Mouse (Mus musculus): ENCODE data around the gene 1700001J03Rik. TPM values are rescaled to one million over a fixed set of nuclear protein-coding genes. Genes with fewer than 3 reads are reported as not detected.

The 1700001J03Rik gene
- polyA plus RNA-seq (2021; fragmentation: Nextera tagmentation): not detected in 2 replicates
- long read RNA-seq, experiment 1: 0 reads
- long read RNA-seq, experiment 2: 0 reads

DNA sequence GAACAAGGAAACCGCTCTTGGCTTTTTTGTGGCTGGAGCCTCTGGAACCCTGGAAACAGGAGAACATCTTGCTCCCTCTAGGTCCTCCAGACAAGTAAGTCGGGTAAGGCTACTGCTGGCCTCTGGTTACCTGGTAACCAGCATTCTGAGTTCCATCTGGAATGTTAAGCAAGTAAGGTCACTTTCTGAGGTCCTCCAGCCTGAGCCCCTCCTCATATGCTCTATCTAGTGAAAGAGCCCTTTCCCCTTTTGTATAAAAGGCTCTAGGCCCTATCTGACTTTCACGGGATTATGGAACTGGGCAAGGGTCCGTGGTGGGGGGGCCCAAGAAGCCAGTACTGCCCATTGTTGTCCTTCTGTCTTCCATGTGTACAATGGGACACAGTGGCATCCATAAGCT is at the start of gene 1700001J03Rik:
TSS of gene 1700001J03Rik (minus strand) at position 101 of the 400 bp plus-strand sequence.

DNA sequence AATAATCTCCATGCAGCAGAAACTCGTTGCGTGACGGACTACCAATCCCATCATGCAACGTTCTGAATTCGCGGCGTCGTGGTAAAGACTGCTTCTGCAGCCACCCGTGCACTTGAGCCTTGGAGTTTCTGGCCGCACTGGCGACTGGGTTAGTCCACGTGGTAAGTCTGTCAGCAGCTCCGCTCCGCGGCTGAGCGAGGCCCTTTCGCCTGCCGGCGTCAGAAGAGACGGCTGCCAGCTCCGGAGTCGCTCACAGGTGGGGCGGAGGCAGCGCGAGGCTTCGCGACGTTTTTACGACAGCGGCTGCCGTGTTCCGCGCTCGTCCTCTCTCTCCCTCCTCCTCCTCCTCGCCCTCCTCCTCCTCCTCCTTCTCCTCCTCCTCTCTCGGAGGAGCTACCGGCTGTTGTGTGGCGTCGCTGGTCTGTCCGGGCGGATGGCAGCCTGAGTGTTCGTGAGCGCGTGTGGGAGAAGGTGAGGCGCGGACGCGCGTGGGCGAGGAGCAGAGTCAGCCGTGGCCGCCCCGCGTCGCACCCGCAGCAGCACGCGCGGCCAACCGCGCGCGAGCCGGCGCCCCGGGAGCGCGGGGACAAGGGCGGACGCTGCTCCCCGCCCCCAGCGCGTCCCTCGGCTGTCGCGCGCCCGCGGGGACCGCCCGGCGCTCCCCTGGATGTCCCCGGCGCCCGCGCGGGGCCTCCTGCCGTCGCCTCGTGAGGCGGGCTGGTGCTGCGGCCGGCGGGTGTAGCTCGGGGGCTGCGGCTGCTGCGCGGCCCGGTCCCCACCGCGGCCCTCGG is 46.0 kb upstream of the 1700001J03Rik start, which contains the start of gene Cdk8:
TSS of gene Cdk8 (plus strand) at position 367 of the 791 bp plus-strand sequence.

DNA sequence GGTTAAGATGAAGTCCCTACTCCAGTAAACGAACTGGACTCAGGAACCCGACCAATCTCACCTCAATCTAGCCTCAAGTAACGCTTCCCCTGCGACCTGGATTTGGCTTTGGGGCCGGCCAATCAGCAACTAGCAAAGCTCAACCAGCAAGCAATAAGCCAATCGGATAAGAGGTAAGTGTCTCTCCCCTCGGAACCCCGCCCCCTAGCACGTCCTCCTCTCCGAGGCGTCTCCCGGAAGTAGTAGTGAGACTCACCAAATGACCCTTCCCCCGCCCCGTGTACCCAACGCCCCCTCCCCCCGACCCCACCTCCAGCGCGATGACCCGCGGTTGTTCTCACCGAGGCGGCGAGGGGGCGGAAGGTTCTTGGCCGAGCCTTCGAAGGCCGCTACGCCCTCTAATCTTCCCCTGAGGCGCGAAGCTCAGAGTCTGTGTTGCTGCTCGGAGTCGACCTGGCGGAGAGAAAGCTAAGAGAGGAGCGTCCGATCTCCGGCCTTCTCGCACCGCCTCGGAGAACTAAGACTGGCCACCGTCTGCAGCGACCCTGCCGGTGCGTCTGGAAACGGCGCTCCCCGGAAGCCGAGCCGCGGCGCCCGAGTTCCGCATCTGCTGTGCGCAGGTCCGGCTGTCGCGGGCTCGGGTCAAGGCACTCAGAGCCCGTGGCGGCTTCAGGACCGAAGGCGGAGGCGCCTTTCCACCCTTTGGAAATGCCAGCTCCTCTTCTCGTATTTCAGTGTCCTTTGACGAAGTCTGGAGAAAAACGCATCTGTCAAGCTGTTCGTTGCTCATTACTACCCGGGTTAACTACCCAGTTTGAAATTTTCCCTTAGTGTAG is 36.0 kb upstream of the 1700001J03Rik start, which contains the start of gene Rnf6:
TSS of gene Rnf6 (minus strand) at position 677 of the 836 bp plus-strand sequence.

DNA sequence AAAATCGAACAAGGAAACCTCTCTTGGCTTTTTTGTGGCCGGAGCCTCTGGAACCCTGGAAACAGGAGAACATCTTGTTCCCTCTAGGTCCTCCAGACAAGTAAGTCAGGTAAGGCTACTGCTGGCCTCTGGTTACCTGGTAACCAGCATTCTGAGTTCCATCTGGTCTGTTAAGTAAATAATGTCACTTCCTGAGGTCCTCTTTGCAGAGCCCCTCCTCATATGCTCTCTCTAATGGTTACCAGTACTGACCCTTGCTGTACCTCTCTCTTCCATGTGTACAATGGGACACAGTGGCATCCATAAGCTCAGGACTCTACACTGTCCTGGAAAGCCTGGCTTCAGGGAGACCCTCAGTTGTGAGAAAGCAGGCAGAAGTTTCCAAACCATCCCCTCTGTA is 14.5 kb downstream of the 1700001J03Rik start, which contains the start of gene Gm6309:
TSS of gene Gm6309 (minus strand) at position 101 of the 400 bp plus-strand sequence.

DNA sequence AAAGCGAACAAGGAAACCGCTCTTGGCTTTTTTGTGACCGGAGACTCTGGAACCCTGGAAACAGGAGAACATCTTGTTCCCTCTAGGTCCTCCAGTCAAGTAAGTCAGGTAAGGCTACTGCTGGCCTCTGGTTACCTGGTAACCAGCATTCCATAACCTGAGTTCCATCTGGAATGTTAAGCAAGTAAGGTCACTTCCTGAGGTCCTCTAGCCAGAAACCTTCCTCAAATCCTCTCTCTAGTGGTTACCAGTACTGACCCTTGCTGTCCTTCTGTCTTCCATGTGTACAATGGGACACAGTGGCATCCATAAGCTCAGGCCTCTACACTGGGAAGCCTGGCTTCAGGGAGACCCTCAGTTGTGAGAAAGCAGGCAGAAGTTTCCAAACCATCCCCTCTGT is 24.7 kb downstream of the 1700001J03Rik start, which contains the start of gene Gm5565:
TSS of gene Gm5565 (minus strand) at position 101 of the 400 bp plus-strand sequence.

Other genes with a start within 250 kb of the 1700001J03Rik start
- gene Cyp3a25, start 175.7 kb downstream of the 1700001J03Rik start, polyA plus RNA-seq (2021; fragmentation: Nextera tagmentation): not detected in 2 replicates
- gene Cyp3a59, start 106.0 kb downstream of the 1700001J03Rik start, polyA plus RNA-seq (2021; fragmentation: Nextera tagmentation): not detected in 2 replicates
- gene Gm5565, start 24.8 kb downstream of the 1700001J03Rik start, polyA plus RNA-seq (2021; fragmentation: Nextera tagmentation): not detected in 2 replicates
- gene Gm6309, start 14.6 kb downstream of the 1700001J03Rik start, polyA plus RNA-seq (2021; fragmentation: Nextera tagmentation): not detected in 2 replicates
- gene Rnf6, start 36.3 kb upstream of the 1700001J03Rik start, polyA plus RNA-seq (2021; fragmentation: Nextera tagmentation): 30.8 and 37.7 TPM in 2 replicates
- 3.1 and 6.2 TPM in 2 replicates for gene Cdk8, start 45.9 kb upstream of the 1700001J03Rik start, polyA plus RNA-seq (2021; fragmentation: Nextera tagmentation)
- gene Wasf3, start 199.7 kb upstream of the 1700001J03Rik start, polyA plus RNA-seq (2021; fragmentation: Nextera tagmentation): 23.4 and 47.8 TPM in 2 replicates